Mouse (Mus musculus): ENCODE data around the gene Slc51b.

Slc51b gene

DNA sequence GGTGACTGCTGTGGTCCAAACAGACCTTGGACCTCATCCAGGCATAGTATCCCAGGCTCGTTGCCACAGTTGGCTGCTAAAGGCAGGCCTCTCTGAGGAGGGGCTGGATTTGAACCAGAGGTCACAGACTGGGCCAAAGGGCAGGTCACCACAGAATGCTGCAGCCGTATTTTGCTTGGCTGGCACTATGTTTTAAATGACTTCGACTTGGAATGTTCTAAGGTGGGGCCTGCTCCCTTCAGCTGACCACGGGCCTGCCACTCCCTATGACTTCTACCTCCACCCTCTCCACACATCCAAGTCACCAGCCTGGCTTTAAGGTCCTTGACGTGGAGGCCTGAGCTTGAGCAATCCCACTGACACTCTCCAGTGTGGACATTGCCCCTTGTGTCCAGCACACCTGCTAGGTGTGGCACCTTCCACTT, 13.9 kb downstream of the Slc51b start:
- DNase-seq (ENCODE audit: low spot score) = no peak

DNA sequence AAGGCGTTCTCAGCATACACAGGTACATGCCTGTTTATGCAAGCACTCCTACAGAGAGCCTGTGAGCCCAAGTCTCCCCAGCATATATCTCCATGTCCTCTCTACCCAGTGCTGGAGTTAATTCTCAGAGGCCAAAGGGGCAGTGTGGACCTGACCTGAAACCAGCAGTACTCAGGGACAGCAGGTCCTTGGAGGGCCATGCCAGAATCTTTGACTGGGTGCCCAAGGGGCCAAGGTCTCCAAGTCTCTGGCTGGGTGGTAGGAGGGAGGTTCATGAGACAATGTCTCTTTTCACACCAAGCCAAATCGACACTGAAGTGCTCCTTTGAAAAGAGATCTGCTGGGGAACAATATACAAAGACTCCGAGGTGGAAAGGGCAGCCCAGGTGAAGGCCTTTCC, 14.9 kb downstream of the Slc51b start:
- DNase-seq (ENCODE audit: low spot score) = no peak

DNA sequence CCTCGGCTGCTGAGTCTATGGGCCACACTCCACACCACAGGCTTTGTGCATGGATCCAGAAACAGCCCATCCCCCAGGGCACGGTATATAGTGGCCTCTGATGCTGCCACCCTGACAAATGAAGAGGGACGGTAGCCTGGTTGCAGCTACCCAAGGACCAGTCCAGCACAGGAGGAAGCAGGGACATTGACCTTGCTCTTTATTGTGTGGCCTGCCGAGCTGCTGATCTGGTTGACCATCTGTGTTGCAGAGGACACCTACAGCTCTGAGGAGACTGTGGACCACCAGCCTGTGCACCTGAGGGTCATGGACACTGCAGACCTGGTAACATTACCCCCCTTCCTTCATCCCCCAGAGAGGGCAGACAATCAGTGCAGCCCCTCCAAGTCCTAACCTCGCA, 15.4 kb downstream of the Slc51b start:
- no peak for DNase-seq (ENCODE audit: low spot score)

DNA sequence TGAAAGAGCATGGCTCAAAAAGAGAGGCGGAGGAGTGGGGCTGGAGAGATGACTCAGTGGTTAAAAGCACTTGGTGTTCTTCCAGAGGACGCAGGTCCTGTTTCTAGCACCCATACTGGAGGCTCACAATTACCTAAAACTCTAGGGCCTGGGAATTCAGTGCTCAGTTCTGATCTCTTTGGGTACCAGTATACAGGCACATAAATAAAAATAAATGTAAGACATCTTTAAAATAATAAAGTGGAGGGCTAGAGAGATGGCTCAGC, 17.6 kb downstream of the Slc51b start:
- DNase-seq (ENCODE audit: low spot score) = no peak

DNA sequence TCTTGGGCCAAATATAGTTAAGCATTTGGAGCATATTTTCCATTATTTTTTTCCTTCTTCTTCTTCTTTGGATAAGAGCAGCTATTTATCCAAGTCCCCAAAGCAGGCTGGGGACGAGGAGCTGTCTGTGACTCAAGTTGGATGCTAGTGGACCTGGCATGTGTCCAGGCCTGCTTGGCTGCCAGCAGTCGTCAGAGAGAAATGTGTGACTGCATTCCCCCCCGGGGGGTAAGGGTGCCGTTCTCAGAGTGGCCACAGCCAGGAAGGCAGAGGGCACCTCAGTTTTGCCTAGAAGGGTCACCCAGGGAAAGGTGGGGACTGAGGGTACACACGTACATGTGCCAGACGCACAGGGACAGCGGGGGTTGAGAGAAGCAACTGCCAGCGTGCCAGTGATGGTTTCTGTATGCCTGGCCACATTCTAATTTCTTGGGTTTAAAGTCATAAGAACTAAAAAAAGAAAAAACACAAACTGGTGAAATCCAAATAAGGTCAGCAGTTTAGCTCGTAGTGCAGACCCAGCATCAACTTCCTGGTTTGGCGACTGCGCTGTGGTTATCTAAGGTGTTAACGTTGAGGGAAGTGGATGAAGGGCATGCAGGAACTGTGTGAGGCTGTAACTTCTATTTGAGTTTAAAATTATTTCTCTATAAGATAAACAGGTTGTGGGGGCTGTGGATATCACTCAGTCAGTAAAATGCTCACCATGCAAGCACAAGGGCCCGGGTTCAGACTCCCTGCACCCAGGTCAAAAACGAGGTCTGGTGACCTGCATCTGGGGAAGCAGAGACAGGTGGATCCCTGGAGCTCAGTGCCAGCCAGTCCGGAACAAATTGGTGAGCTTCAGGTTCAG, 18.2 kb downstream of the Slc51b start:
- DNase-seq (ENCODE audit: low spot score) = no peak

DNA sequence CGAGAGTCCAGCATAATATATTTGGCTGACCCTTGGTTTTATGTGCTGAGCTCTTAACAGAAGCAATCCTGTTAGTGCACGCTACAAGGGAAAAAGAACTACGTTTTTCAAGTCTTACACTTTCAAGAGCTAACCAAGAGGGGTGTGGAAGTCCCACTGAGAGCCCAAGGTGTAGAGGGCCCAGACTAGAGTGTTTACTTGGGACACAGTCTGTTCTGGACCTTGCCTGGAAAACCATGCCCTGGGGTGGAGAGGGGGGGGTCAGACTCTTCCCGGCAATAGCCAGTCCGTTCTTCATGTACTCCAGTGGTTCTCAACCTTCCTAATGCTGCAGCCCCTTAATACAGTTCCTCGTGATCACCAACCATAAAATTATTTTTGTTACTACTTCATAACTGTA, 22.8 kb downstream of the Slc51b start:
- DNase-seq (ENCODE audit: low spot score) = no peak

DNA sequence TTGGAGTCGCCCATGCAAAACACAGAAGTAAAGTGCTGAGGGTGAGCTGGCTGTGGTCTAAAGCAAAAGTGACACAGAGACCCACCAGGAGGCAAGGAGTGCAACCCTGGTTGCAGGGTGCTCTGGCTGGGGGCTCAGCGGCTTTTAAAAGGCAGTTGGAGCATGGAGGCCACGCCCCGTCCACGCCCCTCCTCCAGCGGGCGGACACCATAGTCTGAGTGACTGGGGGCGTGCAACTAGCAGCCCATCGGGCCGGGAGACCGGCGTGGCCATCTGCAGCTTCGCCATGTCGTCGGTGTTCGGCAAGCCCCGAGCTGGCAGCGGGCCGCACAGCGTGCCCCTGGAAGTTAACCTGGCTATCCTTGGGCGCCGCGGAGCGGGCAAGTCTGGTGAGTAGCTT, 24.5 kb downstream of the Slc51b start, which contains the start of gene Rasl12:
Rasl12 (plus strand) TSS at position 228 of the 400 bp plus-strand sequence.
- DNase-seq (ENCODE audit: low spot score) = peak; percentile 89

DNA sequence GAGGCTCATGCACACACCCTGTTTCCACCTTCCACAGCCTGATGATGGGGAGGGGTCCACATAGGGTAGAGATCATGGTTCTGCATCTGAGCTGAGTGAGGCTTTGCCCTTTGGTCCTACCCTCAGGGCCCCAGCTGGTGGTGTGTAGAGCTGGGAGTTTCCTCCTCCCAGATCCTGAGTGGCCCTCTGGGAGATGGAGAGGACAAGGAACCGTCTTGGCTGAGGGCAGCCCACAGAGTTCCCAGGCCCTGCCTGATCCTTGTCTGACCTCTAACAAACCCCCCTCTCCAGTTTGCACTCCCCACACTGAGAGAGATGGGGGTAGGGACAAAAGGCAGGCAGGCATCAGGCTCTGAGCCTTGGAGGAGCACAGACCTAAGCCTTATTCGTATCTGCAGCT, 28.4 kb downstream of the Slc51b start:
- no peak for DNase-seq (ENCODE audit: low spot score)

DNA sequence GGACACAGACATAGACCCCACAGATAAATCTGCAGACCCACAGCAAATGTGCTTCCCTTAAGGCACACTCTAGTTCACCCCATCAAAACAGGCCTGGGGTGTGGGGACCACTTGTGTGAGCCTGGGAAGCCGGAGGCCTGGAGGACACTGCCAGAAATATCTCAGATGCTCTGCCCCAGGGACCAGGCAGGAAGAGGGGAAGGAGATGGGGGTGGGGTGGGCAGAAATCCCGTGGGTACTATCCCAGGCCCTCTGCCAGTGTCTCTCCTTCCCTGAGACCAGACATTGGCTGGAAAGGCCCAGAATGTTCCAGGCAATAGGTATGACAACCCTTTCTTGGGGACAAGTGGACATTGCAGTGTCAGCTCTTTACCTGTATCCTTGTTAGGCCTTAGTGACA, 29.1 kb downstream of the Slc51b start:
- DNase-seq (ENCODE audit: low spot score) = no peak

DNA sequence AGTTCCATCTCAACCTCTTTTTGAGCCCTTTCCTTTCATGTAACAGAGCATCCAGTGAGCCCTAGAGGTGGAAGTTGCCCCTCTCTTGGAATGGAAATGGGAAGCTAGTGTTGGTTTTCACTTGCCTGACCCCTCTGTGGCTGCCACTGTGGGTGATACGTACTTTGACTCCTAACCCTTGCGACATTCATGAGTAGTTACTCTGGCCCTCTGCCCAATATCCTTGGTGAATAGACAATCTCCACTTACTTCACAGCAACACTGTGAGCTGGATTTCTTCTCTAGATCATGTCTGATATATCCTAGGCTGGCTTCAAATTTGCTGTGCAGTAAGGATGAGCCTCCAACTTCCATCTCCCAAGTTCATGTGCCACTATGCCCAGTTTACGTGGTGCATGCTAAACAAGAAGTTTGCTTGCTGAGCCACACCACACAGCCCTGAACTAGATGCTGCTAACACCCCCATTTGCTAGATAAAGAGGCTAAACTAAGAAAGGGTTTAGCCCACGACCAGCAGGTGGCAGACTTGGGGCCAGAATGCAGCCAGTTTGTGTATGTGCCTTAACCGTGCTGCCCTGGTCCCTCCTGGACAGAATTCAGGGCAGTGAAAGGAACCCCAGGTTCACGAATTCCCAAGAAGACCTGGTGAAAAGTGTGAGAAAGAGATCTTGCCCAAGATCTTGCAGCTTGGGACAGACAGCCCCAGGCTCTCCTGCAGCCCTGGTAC, 30.0 kb downstream of the Slc51b start:
- peak; percentile 79 for DNase-seq (ENCODE audit: low spot score)

DNA sequence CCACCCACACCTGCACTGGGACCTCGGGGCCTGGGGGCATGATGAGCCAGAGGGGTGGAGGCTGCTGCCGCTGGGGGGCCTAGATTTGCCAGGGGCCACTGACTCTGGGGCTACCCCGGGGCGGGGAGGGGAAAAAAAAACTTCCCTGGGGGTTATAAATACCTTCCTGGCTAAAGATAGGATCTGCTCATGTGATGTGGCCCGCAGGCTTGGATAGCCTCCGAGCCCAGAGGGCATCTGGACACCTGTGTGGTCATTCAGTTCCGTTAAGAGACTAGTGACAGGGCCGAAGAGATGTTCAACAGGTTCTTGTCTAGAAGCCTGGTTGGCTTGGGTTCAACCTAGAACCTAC, 31.2 kb downstream of the Slc51b start, which contains the start of gene Kbtbd13:
Kbtbd13 (minus strand) TSS at position 40 of the 352 bp plus-strand sequence.
- DNase-seq (ENCODE audit: low spot score) = no peak

DNA sequence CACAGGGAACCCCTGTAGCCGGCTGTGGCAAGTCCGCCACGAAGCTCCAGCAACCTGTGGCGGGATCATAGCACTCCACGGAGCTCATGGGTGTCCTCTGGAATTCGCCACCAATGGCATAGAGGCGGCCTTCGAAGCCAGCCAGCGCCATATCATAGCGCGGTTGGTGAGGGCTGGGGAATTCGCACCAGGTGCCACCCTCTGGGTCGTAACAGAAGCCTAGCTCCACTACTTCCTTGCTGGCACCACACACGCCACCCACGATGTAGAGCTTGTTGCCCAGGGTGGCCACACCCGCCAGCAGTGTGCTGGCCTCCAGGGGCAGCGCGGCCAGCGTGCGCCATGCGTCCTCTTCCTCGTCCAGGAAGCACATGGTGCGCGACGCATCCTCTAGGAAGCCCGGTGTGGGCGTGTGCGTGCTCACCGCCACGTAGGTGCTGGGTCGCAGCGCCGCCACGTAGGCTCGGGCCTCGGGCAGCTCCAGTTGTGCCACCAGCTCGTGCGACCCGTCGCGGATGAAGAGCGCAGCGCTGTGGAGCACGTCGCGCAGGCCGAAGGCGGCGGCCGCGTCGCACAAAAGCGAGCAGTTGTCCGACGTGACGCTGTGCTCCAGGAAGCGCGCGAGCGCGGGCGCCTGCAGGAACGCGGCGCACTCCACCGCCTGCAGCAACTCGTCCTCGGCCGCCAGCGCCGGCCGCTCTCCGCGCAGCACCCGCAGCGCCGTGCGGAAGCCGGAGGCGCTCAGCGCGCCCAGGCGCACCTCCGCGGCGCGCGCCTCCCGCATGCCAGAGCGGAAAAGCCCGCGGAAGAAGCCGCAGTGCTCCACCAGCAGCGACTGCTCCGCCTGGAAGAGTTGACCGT, 31.8 kb downstream of the Slc51b start:
- peak; percentile 38 for DNase-seq (ENCODE audit: low spot score)

DNA sequence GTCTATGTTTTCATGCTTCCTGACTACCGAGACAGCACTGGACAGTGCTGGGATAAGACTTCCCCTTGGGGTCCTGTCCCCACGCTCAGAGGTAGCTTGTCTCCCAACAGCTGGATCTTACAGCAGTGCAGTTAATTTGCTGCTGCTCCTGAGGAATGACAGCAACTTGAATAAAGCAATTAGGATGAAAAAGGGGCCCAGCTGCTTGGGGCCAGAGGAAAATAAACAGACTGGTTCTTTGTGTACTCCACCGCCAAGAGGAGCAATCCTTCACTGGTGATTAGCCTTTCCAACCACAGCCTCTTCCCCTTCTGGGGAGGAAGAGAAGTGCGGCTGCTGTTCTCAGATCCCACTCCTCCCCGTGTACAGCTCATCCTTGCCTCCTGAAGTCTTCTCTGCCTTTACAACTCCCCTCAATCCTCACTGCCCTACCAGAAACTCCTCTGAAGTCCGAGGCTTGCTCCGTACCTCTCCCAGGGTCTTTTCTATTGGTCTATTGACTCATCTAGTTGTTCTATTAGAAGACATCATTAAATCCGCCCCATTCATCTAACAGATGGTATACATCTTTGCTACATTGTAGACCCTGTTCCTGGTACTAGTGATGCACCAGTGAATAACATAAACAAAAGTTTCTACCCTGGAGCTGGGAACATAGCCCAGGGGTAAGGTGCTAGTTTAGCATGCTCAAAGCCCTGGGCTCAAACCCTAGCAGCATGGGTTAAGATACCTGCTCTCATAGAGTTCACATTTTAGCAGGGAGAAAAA, 36.2 kb downstream of the Slc51b start:
- DNase-seq (ENCODE audit: low spot score) = peak; percentile 60

DNA sequence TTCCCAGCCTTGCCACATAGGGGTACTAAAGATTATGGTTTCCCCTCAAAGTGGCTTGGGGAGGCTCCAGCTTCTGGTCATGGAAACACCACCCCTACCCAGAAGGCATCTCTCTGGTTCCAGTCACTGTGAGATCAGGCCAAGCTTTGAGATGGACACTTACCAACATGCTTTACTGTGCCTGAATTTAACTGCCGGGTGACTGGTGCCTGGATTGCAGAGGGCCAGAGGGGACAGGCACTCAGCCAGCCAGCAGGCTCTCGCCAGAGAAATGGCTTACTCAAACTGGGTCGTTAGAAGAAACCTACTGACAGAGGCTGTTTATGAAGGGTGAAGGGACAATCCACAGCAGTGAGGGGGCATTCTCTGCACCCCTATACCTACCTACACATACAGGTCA, 38.5 kb downstream of the Slc51b start:
- DNase-seq (ENCODE audit: low spot score) = no peak

DNA sequence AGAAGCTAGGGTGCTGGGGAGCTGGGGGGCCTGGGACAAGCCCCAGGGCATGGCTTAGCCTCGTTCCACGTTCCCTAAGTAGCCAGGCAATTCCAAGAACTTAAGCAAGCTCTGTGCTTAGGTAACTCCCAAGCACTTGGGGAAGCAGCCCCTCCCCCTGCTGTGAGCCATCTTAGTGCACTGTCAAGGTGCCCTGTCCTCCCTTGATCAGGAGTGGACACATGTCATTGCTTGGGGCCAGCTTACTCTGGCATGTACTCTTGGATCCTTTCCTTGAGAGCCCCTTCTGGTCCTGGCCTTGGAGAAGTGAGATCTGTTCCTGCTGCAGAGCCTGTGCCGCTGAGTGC, 40.0 kb downstream of the Slc51b start:
- DNase-seq (ENCODE audit: low spot score) = no peak

DNA sequence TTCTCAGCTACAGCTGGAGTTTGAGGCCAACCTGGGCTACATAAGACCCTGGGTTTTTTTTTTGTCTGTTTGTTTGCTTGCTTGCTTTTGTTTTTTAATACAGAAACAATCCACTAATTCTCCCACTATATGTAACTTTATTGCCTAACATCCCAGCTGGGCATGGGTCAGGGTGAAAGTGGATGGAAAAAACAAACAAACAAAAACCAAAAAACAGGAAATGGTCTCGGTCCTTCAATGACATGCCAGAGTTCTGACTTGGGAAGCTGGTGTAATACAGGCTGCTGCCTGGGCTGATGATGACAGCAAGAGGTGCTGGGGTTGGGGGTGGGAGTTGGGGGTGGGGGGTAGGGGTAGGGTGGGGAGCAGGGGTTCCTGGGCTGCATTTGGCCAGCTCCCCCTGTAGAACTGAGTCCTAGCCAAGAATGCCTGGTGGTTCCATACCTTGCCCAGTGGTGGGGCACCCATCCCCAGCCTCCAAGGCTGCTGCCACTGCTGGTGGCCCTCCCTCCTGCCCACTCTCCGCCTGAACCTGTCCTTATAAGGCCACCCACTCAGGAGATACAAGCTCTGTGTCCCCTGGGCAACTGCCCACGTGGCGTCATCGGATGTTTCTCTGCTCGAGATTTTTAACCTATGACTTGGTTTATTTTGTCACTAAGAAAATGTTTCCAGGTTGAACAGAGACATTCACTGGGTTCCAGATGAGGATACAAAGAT, 40.6 kb downstream of the Slc51b start:
- no peak for DNase-seq (ENCODE audit: low spot score)

DNA sequence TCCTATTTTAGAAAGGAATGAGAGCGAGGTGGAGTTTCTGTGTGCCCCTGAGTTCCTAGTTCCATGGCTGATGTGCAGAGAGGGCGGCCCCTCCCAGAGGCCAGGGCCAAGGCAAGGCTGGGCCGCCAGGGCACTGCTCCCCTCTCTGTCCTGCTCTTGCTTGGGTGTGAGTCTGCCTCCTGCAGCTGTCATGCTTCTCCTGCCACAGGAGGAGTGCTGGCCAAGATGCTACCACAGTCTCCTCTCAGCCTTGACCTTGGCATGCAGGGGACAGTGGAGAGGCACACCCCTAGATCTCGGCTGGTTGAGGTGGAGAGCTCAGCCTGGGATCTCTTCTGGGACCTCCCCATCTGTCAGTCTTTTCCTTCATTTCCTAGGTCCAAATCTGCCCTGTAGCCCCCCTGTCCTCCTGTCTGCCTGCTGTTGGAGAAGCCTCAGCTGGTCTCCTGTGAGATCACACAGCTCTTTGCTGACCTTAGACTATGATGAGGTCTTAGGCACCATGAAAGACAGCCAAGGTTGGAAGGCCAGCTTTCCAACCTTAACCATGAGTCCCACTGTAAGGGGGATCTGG, 41.7 kb downstream of the Slc51b start:
- DNase-seq (ENCODE audit: low spot score) = no peak

DNA sequence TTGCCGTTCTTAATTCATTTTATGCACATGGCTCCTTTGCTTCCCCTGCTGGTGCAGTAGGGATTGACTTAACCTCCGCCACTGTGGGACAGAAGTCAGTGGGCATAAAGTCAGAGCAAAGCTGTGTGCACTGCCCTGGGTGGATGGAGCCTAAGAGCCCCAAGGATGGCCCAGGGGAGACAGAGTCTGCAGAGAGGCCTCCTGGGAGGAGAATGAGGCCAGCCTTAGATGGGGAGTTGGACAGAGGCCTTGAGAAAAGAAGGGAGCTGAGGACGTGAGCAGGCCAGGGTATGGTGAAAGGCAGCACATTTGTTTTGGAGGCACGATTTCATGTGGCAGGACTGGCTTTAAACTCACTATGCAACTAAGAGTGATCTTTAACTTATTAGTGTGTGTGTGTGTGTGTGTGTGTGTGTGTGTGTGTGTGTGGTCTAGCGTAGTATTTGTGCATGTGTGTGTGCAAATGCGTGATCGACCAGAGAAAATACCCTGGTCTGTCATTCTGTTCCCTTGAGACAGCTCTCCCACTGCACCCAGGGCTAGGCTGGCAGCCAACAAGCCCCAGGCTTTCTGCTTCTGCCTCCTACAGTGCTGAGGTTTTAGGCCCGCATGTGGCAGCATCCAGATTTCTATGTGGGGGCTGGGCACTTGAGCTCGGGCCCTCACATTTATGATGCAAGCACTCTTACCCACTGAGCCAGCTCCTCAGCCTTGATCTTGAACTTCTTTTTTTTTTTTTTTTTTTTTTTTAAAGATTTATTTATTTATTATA, 47.4 kb downstream of the Slc51b start:
- DNase-seq (ENCODE audit: low spot score) = no peak

DNA sequence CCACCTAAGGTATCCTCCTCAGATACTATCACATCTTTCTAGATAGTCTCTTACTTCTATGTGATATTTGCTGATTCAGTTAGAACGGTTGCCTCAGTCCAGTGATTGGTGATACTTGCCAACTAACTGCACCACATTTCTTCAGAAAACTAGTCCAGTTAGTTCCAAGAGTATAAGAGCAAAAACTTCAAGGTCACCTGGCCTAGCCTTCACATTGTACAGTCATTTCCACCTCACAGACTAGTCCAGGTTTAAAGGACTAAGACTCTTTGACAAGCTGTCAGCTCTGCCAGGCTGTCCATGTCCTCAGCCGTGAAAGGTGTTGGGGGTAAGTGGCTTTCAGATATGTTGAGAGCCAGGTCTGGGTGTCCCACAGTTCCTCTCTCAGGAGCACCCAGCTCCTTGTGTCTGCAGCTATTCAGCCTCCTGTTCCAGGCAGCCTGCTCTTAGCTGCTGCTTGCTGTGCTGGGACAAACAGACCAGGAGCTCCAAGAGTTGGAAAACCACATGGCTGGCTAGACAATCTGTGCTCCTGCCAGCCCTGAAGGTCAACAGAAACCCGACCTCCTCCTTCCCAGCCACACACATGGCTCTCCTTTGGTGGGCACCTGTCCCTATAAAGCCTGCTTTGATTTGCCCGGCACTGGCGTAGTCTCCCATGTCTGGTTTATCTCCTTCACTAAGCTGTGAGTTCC, 48.1 kb downstream of the Slc51b start:
- no peak for DNase-seq (ENCODE audit: low spot score)

DNA sequence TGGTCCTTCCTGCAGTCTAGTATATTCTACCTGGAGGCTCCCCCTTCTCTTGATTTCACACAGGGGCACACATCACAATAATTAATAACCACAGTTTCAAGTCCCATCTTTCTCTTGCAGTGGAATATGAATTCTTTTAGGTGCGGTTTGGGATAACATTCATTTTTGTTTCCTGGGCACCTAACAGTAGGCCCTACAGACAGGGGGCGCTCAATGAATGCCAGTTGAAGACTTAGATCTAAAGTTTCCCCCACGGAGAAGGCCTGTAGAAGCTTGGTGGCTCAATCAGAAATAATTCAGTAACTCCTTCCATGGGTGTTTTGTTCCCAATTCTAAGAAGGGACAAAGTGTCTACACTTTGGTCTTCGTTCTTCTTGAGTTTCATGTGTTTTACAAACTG, 50.3 kb downstream of the Slc51b start:
- DNase-seq (ENCODE audit: low spot score) = peak; percentile 39

All from embryo, embryonic 10.5 days (tissue).